Mouse (Mus musculus) inflammation-experienced regulatory T-cells (primary cell): Measurements from ENCODE around the gene Scgb2b19. TPM values are rescaled to one million over a fixed set of nuclear protein-coding genes. Genes with fewer than 3 reads are reported as not detected.

ENCODE experiments used
- polyA plus RNA-seq, 2 experiments: library from polyadenylated mRNA; unstranded; fragments of 100-300 nt; shearing (Covaris generic); gene quantifications; one replicate each; pipeline ENCODE4 v1.2.1; 2017

Scgb2b19 gene
- polyA plus RNA-seq, result not detected

DNA sequence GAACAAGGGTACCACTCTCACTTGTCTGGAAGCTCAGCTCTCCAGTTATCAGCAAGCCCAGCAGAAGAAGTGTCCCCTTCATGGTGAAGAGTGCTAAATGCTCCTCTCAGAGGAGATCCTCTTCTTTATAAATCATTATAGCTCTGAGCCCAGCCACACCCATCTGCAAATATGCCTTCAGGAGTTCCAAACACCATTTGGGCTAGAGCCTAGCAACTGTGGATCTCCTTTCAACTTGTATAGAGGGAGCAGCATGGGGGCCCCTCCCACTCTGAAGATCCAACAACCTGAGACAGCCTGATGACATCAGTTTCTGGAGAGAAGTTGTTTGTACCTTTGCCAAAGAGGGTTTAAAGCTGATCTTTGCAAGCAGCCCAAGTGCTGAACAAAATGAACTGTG is at the start of gene Scgb2b19:
Gene Scgb2b19 (minus strand): TSS at position 101 of the 400 bp plus-strand sequence.

DNA sequence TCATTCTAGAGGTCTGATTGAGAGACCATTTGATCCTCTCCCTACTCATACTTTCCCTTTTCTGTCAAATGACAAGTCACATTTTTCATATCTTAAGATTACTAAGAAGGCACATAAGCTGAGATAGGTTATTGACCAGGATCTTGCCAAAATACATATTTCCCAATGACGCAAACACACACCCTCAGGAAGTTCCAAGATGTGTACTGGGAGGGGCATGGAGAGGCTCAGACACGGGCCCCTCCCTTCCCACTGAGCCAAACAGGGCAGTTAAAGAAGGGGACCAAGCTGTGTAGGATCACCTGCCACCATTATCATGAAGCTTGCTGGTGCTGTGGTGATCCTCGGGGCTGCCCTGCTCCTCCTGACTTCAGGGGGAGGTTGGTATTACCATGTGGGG is 6.9 kb upstream of the Scgb2b19 start, which contains the start of gene Scgb1b19:
Gene Scgb1b19 (plus strand): TSS at position 301 of the 400 bp plus-strand sequence.

Other genes with a start within 250 kb of the Scgb2b19 start
- not detected for gene Scgb2b17, start 223.8 kb downstream of the Scgb2b19 start, polyA plus RNA-seq
- gene Scgb1b17, start 216.9 kb downstream of the Scgb2b19 start, polyA plus RNA-seq, result not detected
- gene Scgb2b18, start 106.5 kb downstream of the Scgb2b19 start, polyA plus RNA-seq, result not detected
- gene Scgb1b18, start 94.8 kb downstream of the Scgb2b19 start, polyA plus RNA-seq, result not detected
- gene Scgb1b19, start 7.0 kb upstream of the Scgb2b19 start, polyA plus RNA-seq, result not detected
- not detected for gene Scgb2b20, start 86.0 kb upstream of the Scgb2b19 start, polyA plus RNA-seq
- not detected for gene Scgb1b20, start 92.9 kb upstream of the Scgb2b19 start, polyA plus RNA-seq
- not detected for gene Scgb2b21, start 240.1 kb upstream of the Scgb2b19 start, polyA plus RNA-seq